In genomic region chr10:18743286-18744142, GRCm38 (mm10) we compare ENCODE assay signal across 8 mouse cellular contexts. TPM values are rescaled to one million over a fixed set of nuclear protein-coding genes. Genes with fewer than 3 reads are reported as not detected.
DNase-seq lines count a peak whose midpoint lies in the region; ATAC-seq and TF ChIP-seq lines count a peak whose summit lies in the region.

TSS of gene Arfgef3 (minus strand) at chr10:18743949.

- H3K27me3 ChIP-seq in embryonic facial prominence, embryonic 10.5 days (replicated peaks; ENCODE audit: low read depth, poor library complexity, severe bottlenecking), result peaks cover 41% of the 10 kb centered on the region
- H3K27me3 ChIP-seq in heart, adult 2 months (ENCODE audit: control insufficient read depth, insufficient read depth, low read length), result no peaks in the 10 kb centered on the region

- H3K4me1 ChIP-seq in embryonic facial prominence, embryonic 10.5 days, result peaks cover 12% of the 10 kb centered on the region
- no peaks in the 10 kb centered on the region for H3K4me1 ChIP-seq in heart, adult 2 months (ENCODE audit: control insufficient read depth, insufficient read depth, low read length)

- peak; percentile 68 for ATAC-seq in megakaryocyte, adult 5-6 weeks (ENCODE audit: poor library complexity, severe bottlenecking)

- peak; percentile 82 for DNase-seq in adrenal gland, postnatal 25 days
- DNase-seq in embryonic facial prominence, embryonic 10.5 days (ENCODE audit: low spot score), result peak; percentile 55
- DNase-seq in heart, adult 2 months, result peak; percentile 52 to 65
- peak; percentile 54 for DNase-seq in kidney, adult 11 months
- DNase-seq in left cerebral cortex, postnatal 14 days (ENCODE audit: low spot score in 2 of 2), result peak; percentile 71 to 79
- peak; percentile 82 for DNase-seq in right cerebral cortex, postnatal 14 days
- DNase-seq in spleen, adult 12 weeks (ENCODE audit: low spot score), result no peak

- TF ChIP-seq POLR2A in heart, adult 2 months (IDR thresholded peaks at IDR 0.05; ENCODE audit: insufficient read depth, low read depth, low read length), result no peak

- intact Hi-C loops in heart, adult 2 months (cut with DNase I), result no loop called here
- intact Hi-C loops in left cerebral cortex, postnatal 14 days (cut with DNase I), result no loop called here

- WGBS in embryonic facial prominence, embryonic 10.5 days, result 3% methylated on average over 50 of the region's 50 CpGs
- WGBS in heart, adult 2 months, result 5% methylated on average over 50 of the region's 50 CpGs

- TF ChIP-seq CTCF in heart, adult 2 months (IDR thresholded peaks at IDR 0.05), result no peak

- H3K4me3 ChIP-seq in embryonic facial prominence, embryonic 10.5 days, result peak within 1 kb of the TSS; percentile 69
- peak within 1 kb of the TSS; percentile 49 for H3K4me3 ChIP-seq in heart, adult 2 months

- no peaks in the 10 kb centered on the region for H3K79me2 ChIP-seq in heart, adult 2 months (replicated peaks; ENCODE audit: control insufficient read depth, insufficient read depth, low read length)

- no peak within 1 kb of the TSS for H3K9ac ChIP-seq in heart, adult 2 months (ENCODE audit: low read depth, low read length)

- peak within 1 kb of the TSS; percentile 67 for H3K27ac ChIP-seq in embryonic facial prominence, embryonic 10.5 days (replicated peaks)
- H3K27ac ChIP-seq in heart, adult 2 months, result no peak within 1 kb of the TSS

- no peaks in the 10 kb centered on the region for H3K9me3 ChIP-seq in embryonic facial prominence, embryonic 10.5 days

- no peak for TF ChIP-seq EP300 in heart, adult 2 months (IDR thresholded peaks at IDR 0.05; ENCODE audit: insufficient read depth, low read depth, low read length)

- no peaks in the 10 kb centered on the region for H3K36me3 ChIP-seq in embryonic facial prominence, embryonic 10.5 days (replicated peaks)
- no peaks in the 10 kb centered on the region for H3K36me3 ChIP-seq in heart, adult 2 months (ENCODE audit: control insufficient read depth, insufficient read depth, low read length)

RNA-seq across cellular contexts. Expression of gene Arfgef3, which starts in this region (rescaled TPM):
- total RNA-seq in adrenal gland, postnatal 25 days (2021), result 4.3 and 5.8 TPM in 2 replicates
- polyA plus RNA-seq in embryonic facial prominence, embryonic 10.5 days (2016; fragmentation: Nextera tagmentation; extraction: Ambion mirVana), result 0.50 and 0.55 TPM in 2 replicates
- total RNA-seq in heart, adult 2 months (2021), result under 1 TPM; 0.18 to 0.20 TPM
- polyA plus RNA-seq in heart, adult 2 months (2012; rRNA removed), result 0.12 and 0.18 TPM in 2 replicates
- 100 to 1,000 TPM; 104 to 116 TPM for total RNA-seq in left cerebral cortex, postnatal 14 days (2021)
- total RNA-seq in megakaryocyte, adult 5-6 weeks (2015), result 0.11 and 0.14 TPM in 2 replicates
- total RNA-seq in megakaryocyte, adult 5-6 weeks (2017), result 0.22 and 0.28 TPM in 2 replicates

Comparison
In these comparisons a context has a peak if more than half of its experiments do, and no peak if none do; other contexts are left out.
1. RNA of gene Arfgef3 (total RNA-seq): 104 to 116 TPM in left cerebral cortex, postnatal 14 days; 4.3 to 5.8 TPM in adrenal gland, postnatal 25 days, 0.11 to 0.28 TPM in megakaryocyte, adult 5-6 weeks and 0.18 to 0.20 TPM in heart, adult 2 months; every median in the first group is over 10 times any median in the second.
2. Peak in DNase-seq, H3K4me3 ChIP-seq and H3K27ac ChIP-seq in embryonic facial prominence, embryonic 10.5 days; RNA of the gene not detected or under 1 TPM.
3. Peak in DNase-seq and H3K4me3 ChIP-seq in heart, adult 2 months; RNA of the gene not detected or under 1 TPM.
4. Peak in ATAC-seq in megakaryocyte, adult 5-6 weeks; RNA of the gene not detected or under 1 TPM.